Mouse (Mus musculus): Measurements from ENCODE around the gene Smyd4.

- TF ChIP-seq CTCF (IDR thresholded peaks at IDR 0.05; ENCODE audit: low read depth), result no peak
- TF ChIP-seq EP300 (IDR thresholded peaks at IDR 0.05; ENCODE audit: low read depth), result no peak
Observed at GRCm38 (mm10) chr11:75319246-75319645, 29.0 kb upstream of the Smyd4 start.
